Mouse (Mus musculus): Measurements from ENCODE around the gene Anks1.
A peak's percentile ranks its signal among the peaks of the same experiment; 100 is the strongest.
"Not testable (repeated sequence)": the region's sequence is repeated elsewhere in the genome, so short reads cannot be mapped to it uniquely, and the experiment has no call there.

Gene Anks1

DNA sequence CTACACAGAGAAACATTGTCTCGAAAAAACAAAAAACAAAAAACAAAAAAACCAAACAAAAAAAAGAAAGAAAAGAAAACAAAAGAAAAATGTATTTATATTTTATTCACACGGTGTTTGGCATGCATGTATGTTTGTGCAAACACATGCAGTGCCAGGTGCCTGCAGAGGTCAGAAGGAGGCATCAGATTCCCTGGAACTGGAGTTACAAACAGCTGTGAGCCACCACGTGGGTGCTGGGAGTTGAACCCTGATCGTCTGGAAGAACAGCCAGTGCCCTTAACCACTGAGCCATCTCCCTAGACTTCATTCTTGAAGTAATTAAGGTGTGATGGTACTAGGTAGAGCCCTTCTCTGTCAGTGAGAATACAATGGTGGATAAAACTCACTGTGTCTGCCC, 57.0 kb downstream of the Anks1 start:
- no peak for DNase-seq (ENCODE audit: low spot score in 2 of 2)

DNA sequence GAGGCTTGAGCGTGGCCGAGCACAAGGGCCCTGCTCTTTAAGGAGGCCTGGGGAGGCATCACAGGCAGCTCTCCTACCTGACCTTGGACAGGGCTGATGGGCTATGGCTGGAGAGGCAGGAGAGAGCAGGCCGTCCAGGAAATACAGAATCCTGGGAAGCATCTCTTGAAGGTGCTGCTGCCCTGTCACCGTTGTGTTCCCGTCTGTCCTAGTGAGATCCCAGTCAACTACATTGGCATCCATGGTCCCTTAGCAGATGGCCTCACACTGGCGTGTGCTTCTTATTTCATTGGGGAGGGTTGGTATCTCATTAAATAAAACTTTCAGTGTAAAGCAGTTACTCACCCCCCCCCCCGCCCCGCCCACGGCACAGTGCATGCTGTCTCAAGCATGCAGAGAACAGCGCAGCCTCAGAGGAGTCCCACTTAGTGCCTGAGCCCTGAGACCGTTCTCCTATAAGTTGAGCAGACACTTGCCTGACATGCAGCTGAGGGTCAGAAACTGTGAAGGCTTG, 57.5 kb downstream of the Anks1 start:
- DNase-seq (ENCODE audit: low spot score in 2 of 2): no peak

DNA sequence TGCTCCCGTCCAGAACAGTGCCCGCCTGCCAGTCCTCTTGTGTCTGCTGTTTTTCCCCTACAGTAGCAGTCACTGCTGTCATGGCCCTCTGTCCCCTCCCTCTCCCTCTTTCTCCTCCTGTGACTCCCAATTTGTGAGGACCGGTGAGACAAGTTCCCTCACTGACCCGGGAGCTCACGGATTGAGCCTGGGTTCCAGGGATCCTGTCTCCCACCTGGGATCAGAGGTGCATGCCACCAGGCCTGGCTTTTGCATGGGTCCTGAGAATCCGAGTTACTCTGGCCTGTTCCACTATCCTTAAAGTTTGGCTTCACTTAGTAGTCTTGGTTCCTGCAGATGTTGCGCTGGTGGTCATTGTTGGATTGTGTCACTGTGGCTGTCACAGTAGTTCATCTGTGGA, 58.4 kb downstream of the Anks1 start:
- DNase-seq (ENCODE audit: low spot score in 2 of 2): no peak

DNA sequence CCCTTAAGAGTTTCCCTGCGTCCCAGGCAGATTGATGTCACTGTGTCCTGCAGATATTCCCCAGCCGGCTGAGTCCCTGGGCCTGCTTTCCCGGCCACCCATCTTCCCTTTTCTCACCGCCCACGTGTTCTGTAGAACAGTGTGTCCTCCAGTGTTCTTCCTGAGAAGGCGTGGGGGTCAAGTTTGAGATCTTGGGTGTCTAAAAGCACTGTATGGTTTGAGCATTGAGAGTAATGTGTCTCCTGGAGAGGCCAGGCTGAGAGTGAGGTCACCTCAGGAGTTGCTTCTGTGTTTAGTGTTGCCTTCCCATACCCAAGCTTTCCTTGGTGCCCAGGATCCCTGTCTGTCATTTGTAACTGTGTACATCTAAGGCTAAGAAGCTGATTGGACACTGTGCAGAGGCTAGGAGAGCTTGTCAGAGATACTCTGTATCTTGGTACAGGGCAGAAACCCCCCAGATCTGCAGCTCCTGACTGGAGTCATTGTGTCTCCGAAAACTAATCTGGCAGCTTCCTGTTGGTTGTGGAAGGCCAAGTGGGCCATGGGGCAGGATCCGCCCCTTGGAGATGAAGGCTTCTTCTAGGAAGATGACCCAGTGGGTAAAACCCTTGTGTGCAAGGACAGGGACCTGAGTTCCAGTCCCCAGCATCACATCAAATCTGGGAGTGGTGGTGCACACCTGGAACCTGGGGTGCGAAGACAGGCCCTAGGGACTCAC, 59.1 kb downstream of the Anks1 start:
- DNase-seq (ENCODE audit: low spot score in 2 of 2): no peak

DNA sequence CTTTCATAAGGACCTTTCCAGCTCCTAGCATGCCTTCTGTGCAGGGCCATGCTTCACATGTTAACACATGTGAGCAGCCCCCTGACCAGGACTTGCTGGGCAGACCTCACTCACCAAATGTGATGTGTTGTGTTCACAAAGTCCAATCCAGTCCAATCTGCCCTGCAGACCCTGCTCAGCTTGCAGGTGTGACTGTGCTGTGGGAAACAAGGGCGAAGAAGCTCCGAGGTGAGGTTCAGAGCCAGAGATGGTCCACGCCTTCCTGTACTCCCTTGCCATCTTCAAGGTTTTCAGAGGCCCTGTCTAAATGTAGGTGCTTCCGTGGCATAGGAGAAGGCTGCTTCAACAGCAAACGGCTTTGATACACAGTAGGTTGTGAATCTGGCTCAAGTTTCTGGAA, 59.8 kb downstream of the Anks1 start:
- DNase-seq (ENCODE audit: low spot score in 2 of 2): no peak

DNA sequence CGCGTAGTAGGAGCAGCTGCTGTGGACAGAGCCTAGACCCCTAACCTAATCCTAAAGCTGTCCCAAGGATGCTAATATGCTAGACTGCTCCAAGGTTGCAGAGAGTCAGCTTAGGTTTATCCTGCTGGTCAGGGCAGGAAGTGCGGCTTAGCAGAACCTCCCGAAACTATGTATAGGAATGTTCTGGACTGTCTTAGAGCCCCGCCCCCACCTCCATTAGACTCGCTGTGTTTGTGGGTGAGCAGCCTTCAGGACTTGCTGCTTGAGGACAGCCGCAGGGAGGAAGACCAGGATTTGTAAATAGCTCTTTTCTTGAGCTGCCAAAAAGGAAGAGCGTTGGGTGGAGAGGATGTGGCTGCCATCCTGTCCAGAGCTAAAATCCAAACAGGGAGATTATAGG, 60.3 kb downstream of the Anks1 start:
- DNase-seq (ENCODE audit: low spot score in 2 of 2): no peak

DNA sequence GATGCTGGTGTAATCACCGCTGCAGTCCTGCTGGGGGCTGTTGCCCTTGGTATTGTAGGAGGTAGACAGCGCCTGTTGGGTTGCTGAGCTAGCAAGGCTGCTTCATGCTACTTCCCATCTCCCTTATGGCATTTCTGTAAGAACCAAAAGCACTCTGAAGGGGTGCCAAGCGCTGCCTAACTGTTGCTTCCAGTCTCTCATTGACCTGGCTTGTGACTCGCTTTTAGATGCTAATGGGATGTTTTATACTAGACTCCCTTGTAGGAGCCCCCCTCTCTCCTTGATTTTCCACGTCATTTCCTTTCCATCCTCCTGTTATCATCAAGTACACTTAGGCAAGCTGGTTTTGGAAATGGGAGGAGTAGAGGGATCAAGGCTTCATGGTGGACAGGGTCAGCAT, 60.8 kb downstream of the Anks1 start:
- DNase-seq (ENCODE audit: low spot score in 2 of 2): no peak

DNA sequence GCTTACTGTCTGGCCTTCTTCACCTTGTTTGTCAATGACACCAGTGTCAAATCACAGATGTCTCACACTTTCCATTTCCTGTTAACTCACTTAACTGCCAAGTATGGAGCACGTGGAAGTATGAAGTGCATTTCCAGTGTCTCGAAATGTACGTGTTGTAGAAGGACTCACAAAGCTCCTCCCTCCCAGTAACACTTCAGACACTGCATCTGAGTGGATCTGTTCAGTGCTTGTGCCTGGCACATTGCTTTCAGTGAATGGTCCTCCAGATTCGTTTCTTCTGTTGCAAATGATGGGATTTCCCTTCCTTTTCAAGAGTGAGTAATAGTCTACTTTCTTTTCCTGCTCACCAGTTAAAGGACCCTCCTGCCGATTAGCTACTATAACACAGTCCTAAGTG, 61.2 kb downstream of the Anks1 start:
- no peak for DNase-seq (ENCODE audit: low spot score in 2 of 2)

DNA sequence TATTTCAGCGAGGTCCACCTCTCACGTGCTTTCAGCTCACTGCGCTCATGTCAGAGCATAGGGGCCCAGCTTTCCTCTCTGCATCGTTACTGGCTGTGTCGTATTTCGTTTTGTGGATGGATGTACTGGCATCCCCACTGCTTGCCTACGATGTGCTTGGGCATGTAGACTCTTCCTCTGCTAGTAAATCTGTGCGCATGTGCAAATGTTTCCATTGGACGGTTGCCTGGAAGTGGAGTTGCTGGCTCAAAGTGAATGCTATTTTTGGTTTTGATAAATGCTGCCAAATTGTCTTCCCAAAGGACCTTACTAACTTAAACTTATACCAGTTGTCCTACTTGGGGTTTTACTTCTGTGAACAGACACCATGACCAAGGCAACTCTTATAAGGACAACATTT, 62.4 kb downstream of the Anks1 start:
- peak in 1 of 2 experiments; percentile 68 for DNase-seq (ENCODE audit: low spot score in 2 of 2)

DNA sequence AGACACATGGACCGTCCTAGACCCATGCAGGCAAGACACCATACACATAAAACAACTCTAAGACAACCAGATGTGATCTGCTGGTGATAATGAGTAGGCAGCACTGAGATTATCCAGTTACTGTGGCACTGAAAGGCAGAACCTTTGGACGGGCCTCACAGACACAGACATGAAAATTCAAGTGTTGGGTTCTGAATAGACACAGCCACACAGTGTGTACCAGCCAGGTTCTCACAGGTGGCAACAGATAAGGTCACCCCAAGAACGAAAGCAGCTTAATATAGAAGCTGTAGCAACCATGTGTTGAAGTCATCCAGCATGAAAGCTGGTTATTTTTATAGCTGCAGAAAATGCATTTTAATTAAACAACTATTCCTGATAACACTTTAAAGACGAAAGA, 64.2 kb downstream of the Anks1 start:
- DNase-seq (ENCODE audit: low spot score in 2 of 2): no peak

DNA sequence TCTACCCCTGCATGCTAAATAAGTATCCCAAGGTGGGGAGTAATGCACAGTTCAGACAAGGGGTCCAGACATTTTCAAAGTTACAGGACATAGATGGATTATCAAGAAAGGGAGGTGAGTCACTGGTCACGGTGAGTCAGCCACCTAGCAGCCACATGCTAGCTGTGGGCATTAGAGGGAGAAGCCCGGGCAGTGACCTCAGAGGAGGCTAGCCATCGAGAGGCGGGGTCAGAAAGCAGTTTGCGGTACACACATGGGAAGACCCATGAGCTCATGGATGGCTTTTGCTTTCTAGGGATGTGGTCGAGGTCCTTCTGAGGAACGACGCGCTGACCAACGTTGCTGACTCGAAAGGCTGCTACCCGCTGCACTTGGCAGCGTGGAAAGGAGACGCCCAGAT, 67.2 kb downstream of the Anks1 start:
- DNase-seq (ENCODE audit: low spot score in 2 of 2): no peak

DNA sequence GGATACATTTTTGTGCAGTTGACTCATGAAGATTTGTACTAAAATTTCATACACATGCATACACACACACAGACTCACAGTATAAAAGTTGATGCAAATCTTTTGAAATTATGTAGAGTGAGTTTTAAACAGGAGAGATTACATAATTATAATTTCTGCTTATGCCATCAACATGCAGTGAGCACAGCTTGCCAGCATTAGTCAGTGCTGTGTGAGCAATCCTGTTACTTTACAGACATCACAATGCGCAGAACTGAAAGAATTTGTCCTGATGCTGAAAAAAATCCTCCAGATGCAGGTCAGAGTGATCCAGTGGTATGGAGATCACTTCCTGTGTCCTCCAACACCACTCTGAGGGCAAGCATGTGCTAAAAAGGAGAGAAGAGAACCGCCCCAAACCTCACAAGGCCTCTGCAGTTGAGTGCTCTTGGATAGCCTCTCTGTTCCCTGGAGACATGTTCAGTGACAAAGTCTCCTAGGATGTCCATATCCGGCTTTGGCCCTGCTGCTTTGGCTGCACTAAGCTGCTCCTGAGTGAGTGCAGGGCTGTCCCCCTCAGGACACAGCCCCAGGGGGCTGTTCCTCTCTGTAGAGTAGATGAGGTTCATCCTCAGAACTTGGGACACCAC, 68.0 kb downstream of the Anks1 start:
- DNase-seq (ENCODE audit: low spot score in 2 of 2): no peak

DNA sequence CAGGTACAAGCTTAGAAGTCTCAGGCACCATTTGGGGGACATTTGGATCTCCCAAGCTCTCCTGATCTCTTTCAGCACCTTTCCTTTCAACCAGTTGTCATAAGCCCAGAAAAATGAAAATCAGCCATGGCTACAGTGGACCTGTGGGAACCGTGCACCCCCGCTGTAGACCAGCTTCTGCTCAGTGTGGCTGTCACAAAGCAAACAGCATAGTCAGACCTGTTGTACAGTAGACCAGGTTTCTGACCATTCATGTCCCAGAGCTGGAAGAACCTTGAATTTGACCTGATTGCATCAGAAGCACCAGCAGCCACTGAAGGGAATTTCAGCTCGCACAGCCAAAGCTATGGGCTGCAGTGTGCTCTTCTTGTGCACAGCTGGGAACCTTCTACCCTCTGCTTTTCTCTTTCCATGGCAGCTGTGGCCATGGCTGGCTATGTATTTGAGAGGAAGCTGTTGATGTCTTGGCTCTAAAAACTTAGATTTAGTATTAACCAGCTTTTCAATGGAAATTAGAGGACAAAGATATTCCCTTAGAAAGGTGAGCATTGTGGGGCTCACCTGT, 71.4 kb downstream of the Anks1 start:
- DNase-seq (ENCODE audit: low spot score in 2 of 2): no peak

DNA sequence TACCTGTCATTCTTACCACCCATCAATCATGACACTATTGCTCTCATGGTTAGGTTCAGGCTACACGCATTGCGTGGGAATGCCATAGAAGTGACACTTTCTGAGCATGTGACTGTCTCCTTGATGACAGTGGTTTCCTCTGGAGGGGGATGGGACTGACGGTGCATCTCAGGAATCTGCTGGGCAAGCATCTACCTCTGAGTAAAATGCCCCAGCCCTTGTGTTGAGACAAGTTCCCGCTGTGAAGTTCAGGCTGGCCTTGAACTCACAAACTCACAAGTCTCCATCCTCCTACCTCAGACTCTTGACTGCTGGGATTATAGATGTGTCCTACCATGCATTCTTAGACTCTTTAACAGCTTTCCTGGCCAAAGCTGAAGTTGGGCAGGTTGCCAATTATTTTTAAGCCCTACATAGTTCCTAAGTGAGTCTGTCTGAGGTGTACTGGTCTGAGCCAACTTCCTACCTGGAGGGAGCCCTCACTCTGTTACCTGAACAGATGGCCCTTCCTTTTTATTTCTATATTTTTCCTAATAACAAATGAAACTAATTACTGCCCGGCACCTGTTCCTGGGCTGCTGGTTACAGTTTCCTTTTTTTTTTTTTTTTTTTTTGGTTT, 72.5 kb downstream of the Anks1 start:
- no peak for DNase-seq (ENCODE audit: low spot score in 2 of 2)

DNA sequence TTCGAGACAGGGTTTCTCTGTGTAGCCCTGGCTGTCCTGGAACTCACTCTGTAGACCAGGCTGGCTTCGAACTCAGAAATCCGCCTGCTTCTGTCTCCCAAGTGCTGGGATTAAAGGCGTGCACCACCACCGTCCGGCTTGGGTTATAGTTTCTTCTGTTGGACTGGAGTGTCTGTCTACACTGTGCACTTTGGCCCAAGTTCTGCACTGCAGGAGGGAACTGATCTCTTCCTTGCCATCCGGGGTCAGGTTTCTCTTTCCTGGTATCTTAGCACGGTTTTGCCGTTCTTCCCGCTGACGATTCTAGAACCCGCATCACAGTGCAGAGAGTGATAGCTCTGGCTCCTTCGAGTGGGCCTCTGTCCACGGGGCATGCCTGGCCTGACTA, 73.0 kb downstream of the Anks1 start:
- DNase-seq (ENCODE audit: low spot score in 2 of 2): not testable (repeated sequence)

DNA sequence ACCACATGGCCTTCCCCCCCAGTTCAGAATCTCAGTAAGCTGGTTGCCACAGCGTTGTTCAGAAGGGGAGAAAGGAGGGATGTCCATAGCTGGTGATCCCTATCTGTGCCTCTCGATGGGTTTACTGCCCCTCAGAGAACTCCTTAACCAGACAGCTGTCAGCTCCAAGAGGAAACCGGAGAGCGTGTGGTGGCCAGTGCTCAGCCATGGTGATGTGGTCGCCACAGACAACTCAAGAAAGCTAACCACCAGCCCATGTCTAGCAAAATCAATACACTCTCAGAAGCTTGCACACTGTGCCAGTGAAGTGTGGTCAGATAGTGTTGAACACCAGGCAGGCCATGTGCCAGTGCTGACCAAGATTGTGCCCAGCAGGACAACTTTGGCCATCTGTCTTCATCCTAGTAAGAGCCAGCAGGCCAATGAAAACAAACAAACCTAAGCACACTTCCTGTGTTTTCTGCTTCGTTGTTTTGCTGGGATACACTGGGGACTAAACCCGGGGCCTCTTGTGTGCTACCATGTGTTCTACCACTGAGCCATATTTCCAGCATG, 73.7 kb downstream of the Anks1 start:
- no peak for DNase-seq (ENCODE audit: low spot score in 2 of 2)

DNA sequence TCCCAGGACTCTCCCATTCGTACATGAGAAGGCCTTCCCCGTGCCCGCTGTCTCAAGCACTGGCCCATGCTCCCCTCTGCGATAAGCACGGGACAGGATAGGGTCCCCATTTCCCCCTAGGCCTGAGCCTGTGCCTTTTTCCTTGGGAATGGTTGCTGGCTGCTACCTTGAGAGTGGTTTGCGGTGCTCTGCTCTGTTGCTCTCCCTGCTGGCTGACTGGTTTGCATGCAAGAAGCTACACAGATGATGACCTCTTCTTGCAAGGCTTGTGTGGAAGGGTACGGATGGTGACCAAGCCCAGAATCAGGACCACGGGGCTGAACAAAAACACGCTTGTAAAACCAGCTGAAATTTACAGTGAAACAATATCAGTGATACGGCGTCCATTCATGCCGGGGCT, 75.3 kb downstream of the Anks1 start:
- DNase-seq (ENCODE audit: low spot score in 2 of 2): no peak

DNA sequence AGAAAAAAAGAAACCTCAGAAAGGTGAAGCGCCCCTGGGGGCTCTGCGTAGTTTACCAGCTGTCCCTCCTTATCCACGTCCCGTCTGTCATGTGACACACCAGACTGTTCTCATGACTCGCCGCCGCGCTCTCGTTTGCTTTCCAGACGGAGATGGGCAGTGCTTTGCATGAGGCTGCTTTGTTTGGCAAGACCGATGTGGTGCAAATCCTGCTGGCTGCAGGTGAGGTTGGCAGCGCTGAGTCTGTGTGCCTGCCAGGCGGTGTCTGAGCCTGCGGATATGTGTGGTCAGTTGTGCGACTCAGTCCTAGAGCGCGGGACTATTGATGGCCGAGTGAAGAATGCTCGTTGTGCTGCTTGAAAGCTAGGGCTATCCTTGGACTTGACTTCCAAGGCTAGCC, 77.0 kb downstream of the Anks1 start:
- DNase-seq (ENCODE audit: low spot score in 2 of 2): no peak

DNA sequence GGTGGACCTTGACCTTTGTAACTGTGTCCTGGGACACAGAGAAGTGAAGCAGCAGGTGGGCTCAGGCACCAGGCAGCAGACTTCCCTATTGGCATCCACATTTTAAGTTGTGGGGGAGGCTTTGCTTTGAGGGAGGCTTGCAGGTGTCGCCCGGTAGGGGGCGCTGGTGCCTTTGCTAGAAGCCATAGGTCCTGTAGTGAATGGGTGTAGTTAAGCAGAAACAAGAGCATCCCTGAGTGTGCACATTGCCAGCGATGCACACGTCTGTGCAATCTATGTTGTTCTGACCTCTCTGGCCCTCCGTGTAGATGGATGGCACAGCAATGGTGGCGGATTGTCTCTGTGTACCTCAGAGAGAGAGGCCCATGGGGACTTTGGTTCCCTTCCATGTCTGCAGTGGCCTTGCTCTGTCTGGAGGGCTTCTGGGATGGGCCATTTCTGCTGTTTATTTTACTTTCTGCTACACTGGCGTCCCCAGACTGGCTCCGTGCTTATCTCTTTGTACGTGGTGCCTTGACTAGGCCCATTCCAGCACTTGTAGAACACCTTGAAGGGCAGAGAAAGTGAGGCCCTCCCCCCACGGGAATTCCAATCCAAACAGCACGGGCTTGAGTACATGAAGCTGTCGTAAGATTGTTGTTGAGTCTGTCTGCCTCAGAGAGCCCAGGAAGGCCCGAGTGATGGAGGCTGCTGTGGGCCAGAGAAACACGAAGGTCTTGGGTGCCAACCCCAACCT, 80.9 kb downstream of the Anks1 start:
- DNase-seq (ENCODE audit: low spot score in 2 of 2): peak; percentile 67 to 86

DNA sequence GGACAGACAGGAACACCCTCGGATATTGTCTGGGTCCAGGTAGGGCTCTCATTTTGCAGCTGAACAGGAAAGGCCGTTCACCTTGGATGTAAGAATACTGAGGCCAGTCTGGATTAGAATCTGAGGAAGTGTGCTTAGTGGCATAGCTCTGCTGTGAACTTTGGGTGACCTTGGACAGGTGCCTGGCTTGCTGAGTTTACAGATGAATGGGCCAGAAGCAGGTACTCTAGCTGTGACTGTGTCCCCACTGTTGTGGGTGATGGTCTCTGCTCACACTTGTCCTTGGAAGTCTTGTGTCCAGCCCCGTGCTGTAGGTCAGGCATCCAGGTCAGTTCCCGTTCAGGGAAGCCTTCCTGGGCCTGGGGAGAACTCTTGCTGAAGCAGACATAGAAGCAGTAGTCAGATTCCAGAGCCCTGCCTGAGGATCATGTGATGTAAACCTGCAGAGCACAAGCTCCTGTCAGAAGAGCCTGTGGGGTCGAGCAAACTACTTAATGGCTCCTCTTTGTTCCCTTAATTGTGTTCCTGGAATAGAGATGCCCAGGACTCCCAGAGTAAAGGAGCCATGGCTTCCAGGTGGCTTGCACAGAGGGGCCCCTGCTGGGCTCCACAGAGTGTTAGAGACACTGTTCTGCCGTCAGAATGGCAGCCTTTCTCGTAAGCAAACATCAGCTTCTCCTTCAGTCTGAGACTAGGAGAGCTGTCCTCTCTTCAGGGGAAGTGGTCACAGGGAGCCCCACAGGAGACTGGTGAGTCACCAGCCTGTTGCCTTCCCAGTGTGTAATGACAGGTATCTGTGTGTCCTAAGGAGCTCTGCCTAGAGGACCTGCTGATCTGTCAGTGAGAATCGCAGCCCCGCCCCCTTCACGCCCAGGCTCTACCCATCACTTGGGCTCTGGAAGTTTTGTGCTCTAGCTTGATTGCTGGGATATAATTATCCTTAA, 85.2 kb downstream of the Anks1 start:
- no peak for DNase-seq (ENCODE audit: low spot score in 2 of 2)

DNA sequence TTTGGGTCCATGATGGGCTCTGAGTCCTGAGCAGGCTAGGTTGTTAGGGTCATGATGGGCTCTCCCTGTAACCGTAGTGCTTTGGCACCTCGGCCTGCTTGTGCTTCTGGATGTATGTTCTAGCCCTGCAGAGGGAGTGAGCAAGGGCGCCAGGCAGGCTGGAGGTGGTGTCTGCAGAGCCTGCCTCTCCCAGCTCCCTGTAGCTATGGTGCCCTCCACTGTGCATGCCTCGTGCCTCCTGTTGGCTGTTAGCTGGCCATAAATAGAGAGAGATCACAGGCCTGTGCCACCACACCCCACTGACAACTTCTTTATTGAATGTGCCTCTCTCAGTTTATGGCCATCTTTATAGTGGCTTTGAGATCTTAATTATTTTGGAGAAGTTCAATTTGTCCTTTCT, 87.2 kb downstream of the Anks1 start:
- DNase-seq (ENCODE audit: low spot score in 2 of 2): no peak
